Mouse (Mus musculus) G1E (cell line): Measurements from ENCODE around the gene Pnp.

Experiments used
- CTCF ChIP-seq: IDR thresholded peaks from 2 replicates; pipeline ENCODE4 v1.5.1; 2012; ENCODE audit warnings: low read depth, low read length, inconsistent platforms, mixed read lengths
- GATA1 ChIP-seq: IDR thresholded peaks from 2 replicates; pipeline ENCODE4 v1.6.1; 2012; ENCODE audit warnings: borderline replicate concordance, low read length, inconsistent platforms, mixed read lengths
- GATA2 ChIP-seq: IDR thresholded peaks from 2 replicates; pipeline ENCODE4 v1.6.1; 2012; ENCODE audit warnings: low read depth, low read length, inconsistent platforms, borderline replicate concordance
- POLR2AphosphoS5 ChIP-seq: IDR thresholded peaks from 2 replicates; pipeline ENCODE4 v1.6.1; 2012; ENCODE audit warnings: low read depth, low read length, inconsistent platforms; ENCODE audit not compliant: insufficient replicate concordance

DNA sequence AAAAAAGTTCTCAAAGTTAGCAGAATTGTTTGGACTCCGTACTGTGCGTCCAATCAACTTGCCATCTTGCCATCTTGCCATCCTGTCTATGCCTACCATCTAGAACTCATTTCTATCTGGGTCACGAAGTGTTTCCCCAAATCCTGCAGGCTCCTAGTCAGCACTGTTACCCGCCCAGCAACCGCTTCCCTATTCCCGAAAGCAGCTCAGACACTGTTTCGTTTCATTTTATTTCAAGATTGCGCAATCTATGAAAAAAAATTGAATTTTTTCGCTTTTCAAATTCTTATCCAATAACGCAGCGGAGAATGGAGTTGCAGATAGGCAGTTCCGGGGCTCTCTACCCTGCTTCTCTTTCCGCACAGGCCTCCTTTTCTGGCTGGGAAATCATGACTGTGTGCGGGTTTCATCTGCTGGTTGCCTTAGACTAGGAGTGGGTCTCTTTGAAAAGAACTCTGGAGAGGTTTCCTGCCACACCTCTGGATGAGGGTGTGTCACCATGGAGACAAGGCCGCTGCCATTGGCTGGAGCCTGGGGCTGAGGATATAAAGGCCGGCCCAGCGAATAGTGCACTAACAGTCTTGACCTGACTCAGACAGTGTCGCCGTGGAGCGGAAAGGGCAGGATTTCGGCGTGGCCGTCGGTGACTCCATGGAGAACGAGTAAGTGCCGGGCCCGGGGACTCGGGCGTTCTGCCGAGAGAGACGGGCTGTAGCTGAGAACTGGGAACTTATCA lies 13.2 kb downstream of the Pnp start, which contains the start of gene Gm49342:
- TF ChIP-seq CTCF (no peak), GATA1 (no peak), POLR2AphosphoS5 (peak; percentile 86; the same call in 1 of the 2 replicates), GATA2 (no peak)
